ENCODE assay signal across 17 mouse cellular contexts in genomic region chr19:46347146-46347545, GRCm38 (mm10). TPM values are rescaled to one million over a fixed set of nuclear protein-coding genes. Genes with fewer than 3 reads are reported as not detected.
"Had no signal": no experiment of that assay in that cellular context is flagged by ENCODE, and none has a peak within 500 bp of the region (broad histone marks: within the 10 kb centered on the region; RNA-seq: fewer than 3 reads in every experiment).

No protein-coding gene starts in this region.

- H3K9ac ChIP-seq: neural tube, embryonic 13.5 days; neural tube, embryonic 15.5 days; stomach, embryonic 15.5 days had no signal

- H3K36me3 ChIP-seq: neural tube, embryonic 13.5 days; neural tube, embryonic 15.5 days; stomach, embryonic 15.5 days had no signal

- H3K9me3 ChIP-seq: neural tube, embryonic 13.5 days; neural tube, embryonic 15.5 days; stomach, embryonic 15.5 days had no signal

- H3K4me3 ChIP-seq: neural tube, embryonic 15.5 days; stomach, embryonic 15.5 days had no signal

- H3K4me2 ChIP-seq: stomach, embryonic 15.5 days had no signal

- H3K27me3 ChIP-seq: stomach, embryonic 15.5 days had no signal

- H3K27ac ChIP-seq: neural tube, embryonic 13.5 days; stomach, embryonic 15.5 days; stomach, postnatal 0 days had no signal

- DNase-seq: retina, postnatal 1 day; right cerebral cortex, adult 18-20 months; right cerebral cortex, postnatal 14 days; right cerebral cortex, postnatal 25 days; right cerebral cortex, postnatal 4 days; spleen, adult 18-20 months; thymus, adult 18-20 months; thymus, adult 2 months; thymus, postnatal 14 days; thymus, postnatal 25 days; thymus, postnatal 36 days; thymus, postnatal 4 days had no signal

RNA-seq across cellular contexts. Expression of gene 2310034G01Rik, which starts 3.0 kb away (rescaled TPM):
- total RNA-seq: neutrophil, adult 5-6 weeks had no signal

RNA-seq across cellular contexts. Expression of gene Mfsd13a, which starts 6.2 kb away (rescaled TPM):
- total RNA-seq: neutrophil, adult 5-6 weeks had no signal
